Mouse (Mus musculus) liver, adult 2 months (tissue): ENCODE results near the gene Pitx2.

Experiments
- CTCF ChIP-seq: fragments of 200-500 bp; IDR thresholded peaks from 2 replicates; pipeline ENCODE4 v1.5.1; 2011; ENCODE audit warnings: low read depth, low read length, control low read depth
- POLR2A ChIP-seq: fragments of 200-500 bp; IDR thresholded peaks from 2 replicates; pipeline ENCODE4 v1.6.1; 2011; ENCODE audit warnings: low read length, control low read depth; ENCODE audit not compliant: insufficient read depth; ENCODE audit errors: extremely low read depth

- no peak for TF ChIP-seq POLR2A
- no peak for TF ChIP-seq CTCF
These were observed 14.5 kb downstream of the Pitx2 start for GRCm38 (mm10) chr3:129214146-129214665.
